8 mouse cellular contexts compared by ENCODE assay signal in the genomic region with DNA sequence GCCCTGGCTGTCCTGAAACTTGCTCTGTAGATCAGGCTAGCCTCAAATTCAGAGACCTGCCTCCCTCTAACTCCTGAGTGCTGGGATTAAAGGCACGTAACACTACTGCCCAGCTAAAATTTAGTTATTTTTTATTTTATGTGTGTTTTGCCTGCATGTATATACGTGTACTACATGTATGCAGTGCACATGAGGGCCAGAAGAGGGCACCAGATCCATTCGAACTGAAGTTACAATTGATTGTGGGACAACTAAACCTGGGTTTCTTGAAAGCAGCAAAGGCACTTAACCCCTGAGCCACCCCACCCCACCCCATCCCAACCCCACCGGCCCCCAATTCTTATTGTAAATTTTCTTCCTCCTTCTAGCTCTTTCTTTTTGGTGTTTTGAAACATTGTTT. TPM values are rescaled to one million over a fixed set of nuclear protein-coding genes. Genes with fewer than 3 reads are reported as not detected.
A peak's percentile ranks its signal among the peaks of the same experiment; 100 is the strongest.
DNase-seq lines count a peak whose midpoint lies in the region; ATAC-seq and TF ChIP-seq lines count a peak whose summit lies in the region.

No protein-coding gene starts in this region.

- WGBS in forebrain, postnatal 0 days = 33% methylated on average over 4 of the region's 4 CpGs
- 37% methylated on average over 4 of the region's 4 CpGs for WGBS in forebrain, embryonic 13.5 days
- WGBS in thymus, adult 2 months = 42% methylated on average over 4 of the region's 4 CpGs

- no peaks in the 10 kb centered on the region for H3K4me1 ChIP-seq in forebrain, postnatal 0 days (ENCODE audit: insufficient read depth)
- no peaks in the 10 kb centered on the region for H3K4me1 ChIP-seq in forebrain, embryonic 13.5 days
- no peaks in the 10 kb centered on the region for H3K4me1 ChIP-seq in thymus, adult 2 months (replicated peaks; ENCODE audit: control insufficient read depth, insufficient read depth, low read length)

- peak; percentile 57 for DNase-seq in forebrain, postnatal 0 days
- peak; percentile 77 for DNase-seq in testis, postnatal 10 days (ENCODE audit: low spot score)
- DNase-seq in testis, postnatal 14 days (ENCODE audit: low spot score) = no peak
- DNase-seq in cerebellum, postnatal 4 days (ENCODE audit: low spot score in 2 of 2) = peak; percentile 42 to 67
- peak; percentile 78 for DNase-seq in kidney, adult 9 months
- DNase-seq in lung, postnatal 25 days (ENCODE audit: low spot score) = peak; percentile 64
- peak; percentile 80 for DNase-seq in thymus, adult 2 months

- no peak overlapping the region for H3K27ac ChIP-seq in forebrain, postnatal 0 days (ENCODE audit: low read depth, low read length)
- H3K27ac ChIP-seq in forebrain, embryonic 13.5 days = no peak overlapping the region
- no peak overlapping the region for H3K27ac ChIP-seq in thymus, adult 2 months (ENCODE audit: control insufficient read depth, insufficient read depth, low read length)

- peak; percentile 75 for TF ChIP-seq CTCF in forebrain, postnatal 0 days (IDR thresholded peaks at IDR 0.05; ENCODE audit: low read depth)
- no peak for TF ChIP-seq CTCF in thymus, adult 2 months (IDR thresholded peaks at IDR 0.05; ENCODE audit: borderline replicate concordance, control insufficient read depth, extremely low read depth, insufficient read depth, low read length, poor library complexity)

- no peak for TF ChIP-seq POLR2A in thymus, adult 2 months (IDR thresholded peaks at IDR 0.05; ENCODE audit: control insufficient read depth, extremely low read depth, insufficient read depth, low read length, poor library complexity)

- ATAC-seq in forebrain, postnatal 0 days = no peak
- no peak for ATAC-seq in forebrain, embryonic 13.5 days

- no peak overlapping the region for H3K4me3 ChIP-seq in forebrain, postnatal 0 days (ENCODE audit: low read depth, low read length)
- no peak overlapping the region for H3K4me3 ChIP-seq in forebrain, embryonic 13.5 days
- no peak overlapping the region for H3K4me3 ChIP-seq in thymus, adult 2 months (ENCODE audit: control insufficient read depth, insufficient read depth, low read length)

- no peak overlapping the region for H3K9ac ChIP-seq in forebrain, postnatal 0 days
- H3K9ac ChIP-seq in forebrain, embryonic 13.5 days = no peak overlapping the region

- no peaks in the 10 kb centered on the region for H3K36me3 ChIP-seq in forebrain, postnatal 0 days (ENCODE audit: insufficient read depth)
- no peaks in the 10 kb centered on the region for H3K36me3 ChIP-seq in forebrain, embryonic 13.5 days (ENCODE audit: poor library complexity, severe bottlenecking)
- no peaks in the 10 kb centered on the region for H3K36me3 ChIP-seq in thymus, adult 2 months (ENCODE audit: control insufficient read depth, insufficient read depth, low read length)

- H3K9me3 ChIP-seq in forebrain, postnatal 0 days (ENCODE audit: low read length) = no peaks in the 10 kb centered on the region
- H3K9me3 ChIP-seq in forebrain, embryonic 13.5 days (replicated peaks) = no peaks in the 10 kb centered on the region

- no peaks in the 10 kb centered on the region for H3K27me3 ChIP-seq in forebrain, postnatal 0 days (ENCODE audit: insufficient read depth, low read length)
- no peaks in the 10 kb centered on the region for H3K27me3 ChIP-seq in forebrain, embryonic 13.5 days
- no peaks in the 10 kb centered on the region for H3K27me3 ChIP-seq in thymus, adult 2 months (ENCODE audit: control insufficient read depth, insufficient read depth, low read length)

- no peak overlapping the region for H3K4me2 ChIP-seq in forebrain, postnatal 0 days (ENCODE audit: low read depth)
- no peak overlapping the region for H3K4me2 ChIP-seq in forebrain, embryonic 13.5 days

RNA-seq across cellular contexts. Expression of gene Elk4, which starts 12.3 kb away (rescaled TPM):
- 18.6 and 25.5 TPM in 2 replicates for total RNA-seq in forebrain, postnatal 0 days (2014; rRNA removed)
- polyA plus RNA-seq in forebrain, postnatal 0 days (2015; fragmentation: Nextera tagmentation; extraction: Ambion mirVana) = 8.0 and 8.2 TPM in 2 replicates
- 13.1 and 13.2 TPM in 2 replicates for polyA plus RNA-seq in forebrain, embryonic 13.5 days (2015; fragmentation: Nextera tagmentation; extraction: Ambion mirVana)
- polyA plus RNA-seq in thymus, adult 2 months (2012; rRNA removed) = 82.3 and 101 TPM in 2 replicates

RNA-seq across cellular contexts. Expression of gene Slc45a3, which starts 32.3 kb away (rescaled TPM):
- total RNA-seq in forebrain, postnatal 0 days (2014; rRNA removed) = 0.85 and 0.86 TPM in 2 replicates
- polyA plus RNA-seq in forebrain, postnatal 0 days (2015; fragmentation: Nextera tagmentation; extraction: Ambion mirVana) = 0.69 and 0.78 TPM in 2 replicates
- polyA plus RNA-seq in forebrain, embryonic 13.5 days (2015; fragmentation: Nextera tagmentation; extraction: Ambion mirVana) = 2.6 and 2.9 TPM in 2 replicates
- polyA plus RNA-seq in thymus, adult 2 months (2012; rRNA removed) = 6.4 and 7.1 TPM in 2 replicates
